Mouse (Mus musculus): Measurements from ENCODE around the gene Mef2b. TPM values are rescaled to one million over a fixed set of nuclear protein-coding genes. Genes with fewer than 3 reads are reported as not detected.

Mef2b gene
- polyA plus RNA-seq (2015; fragmentation: Nextera tagmentation; extraction: Ambion mirVana), result 0.11 and 0.29 TPM in 2 replicates

DNA sequence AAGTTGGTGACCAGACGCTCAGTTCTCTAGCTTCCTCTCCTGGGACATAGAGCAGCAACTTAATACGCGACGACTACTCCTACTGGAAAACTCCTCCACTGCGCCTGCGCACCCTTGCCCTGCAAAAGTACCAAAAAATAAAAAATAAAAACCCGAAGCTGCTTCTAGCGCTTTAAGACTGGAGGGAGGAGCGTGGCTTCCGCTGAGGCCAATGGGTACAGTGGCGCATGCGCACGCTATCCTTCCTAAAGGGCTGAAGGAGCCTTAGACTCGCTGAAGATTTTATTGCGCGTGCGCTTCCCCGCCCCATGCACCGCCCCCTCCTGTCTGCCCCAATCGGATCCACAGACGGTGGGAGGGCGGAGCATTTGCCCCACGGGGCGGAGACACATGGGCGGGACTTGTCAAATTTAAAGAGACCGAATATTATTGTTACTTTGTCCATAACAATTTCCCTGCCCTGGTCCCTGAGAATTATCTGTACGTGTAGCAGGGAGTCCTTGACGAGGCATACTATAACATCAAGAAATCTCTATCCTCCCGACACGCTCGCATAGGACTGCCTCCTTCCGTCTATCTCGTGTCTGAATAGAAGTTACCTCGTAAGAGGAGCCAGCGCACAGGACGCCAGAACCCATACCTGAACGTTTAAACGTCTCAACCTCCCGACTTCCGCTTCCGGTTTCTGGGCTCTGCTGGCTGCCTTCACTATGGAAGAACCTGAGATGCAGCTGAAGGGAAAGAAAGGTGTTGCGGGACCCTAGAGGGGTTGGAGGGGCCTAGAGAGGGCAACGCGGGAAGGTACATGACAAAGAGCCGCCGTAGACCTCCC is at the start of gene Mef2b, which contains the start of the genes Rfxank and Borcs8:
Gene Mef2b, plus strand, starts transcription at position 686 of the 832 bp plus-strand sequence.
Gene Rfxank, minus strand, starts transcription at position 129 of the 832 bp plus-strand sequence.
Gene Borcs8, plus strand, starts transcription at position 474 of the 832 bp plus-strand sequence.
- Histone ChIP-seq H3K27ac (ENCODE audit: low read length) (peak within 1 kb of the TSS; percentile 89), H3K9me3 (ENCODE audit: low read length) (no peaks in the 10 kb centered on the region), H3K4me3 (ENCODE audit: low read depth, low read length) (peak within 1 kb of the TSS; percentile 67), H3K36me3 (ENCODE audit: insufficient read depth, low read length) (peaks cover 4% of the 10 kb centered on the region; the same call in 1 of the 2 replicates), H3K9ac (replicated peaks; ENCODE audit: low read depth) (peak within 1 kb of the TSS; percentile 65), H3K4me2 (replicated peaks; ENCODE audit: low read depth, low read length) (peak within 1 kb of the TSS; percentile 64), H3K4me1 (ENCODE audit: insufficient read depth, low read depth, low read length) (peaks cover 14% of the 10 kb centered on the region; the same call in 1 of the 2 replicates), H3K27me3 (replicated peaks; ENCODE audit: insufficient read depth, low read length) (no peaks in the 10 kb centered on the region)
- under 1% methylated on average over 46 of the region's 46 CpGs for WGBS
- peak; percentile 100 for DNase-seq (ENCODE audit: low spot score)
- TF ChIP-seq CTCF (IDR thresholded peaks at IDR 0.05), result no peak
- no peak for TF ChIP-seq EP300 (IDR thresholded peaks at IDR 0.05)
- peak; percentile 99 for ATAC-seq

GRCm38 (mm10) chr8:70092786-70093185 is 46.7 kb upstream of the Mef2b start:
- DNase-seq (ENCODE audit: low spot score) (no peak), ATAC-seq (no peak)
- Histone ChIP-seq H3K9ac (replicated peaks; ENCODE audit: low read depth) (no peak overlapping the region), H3K27me3 (replicated peaks; ENCODE audit: insufficient read depth, low read length) (peaks cover 17% of the 10 kb centered on the region), H3K4me1 (ENCODE audit: insufficient read depth, low read depth, low read length) (no peaks in the 10 kb centered on the region), H3K27ac (ENCODE audit: low read length) (no peak overlapping the region), H3K4me2 (replicated peaks; ENCODE audit: low read depth, low read length) (no peak overlapping the region), H3K9me3 (ENCODE audit: low read length) (no peaks in the 10 kb centered on the region), H3K36me3 (ENCODE audit: insufficient read depth, low read length) (no peaks in the 10 kb centered on the region), H3K4me3 (ENCODE audit: low read depth, low read length) (no peak overlapping the region)
- TF ChIP-seq EP300 (IDR thresholded peaks at IDR 0.05) (no peak), CTCF (IDR thresholded peaks at IDR 0.05) (no peak)
- 51% methylated on average over 8 of the region's 8 CpGs for WGBS

DNA sequence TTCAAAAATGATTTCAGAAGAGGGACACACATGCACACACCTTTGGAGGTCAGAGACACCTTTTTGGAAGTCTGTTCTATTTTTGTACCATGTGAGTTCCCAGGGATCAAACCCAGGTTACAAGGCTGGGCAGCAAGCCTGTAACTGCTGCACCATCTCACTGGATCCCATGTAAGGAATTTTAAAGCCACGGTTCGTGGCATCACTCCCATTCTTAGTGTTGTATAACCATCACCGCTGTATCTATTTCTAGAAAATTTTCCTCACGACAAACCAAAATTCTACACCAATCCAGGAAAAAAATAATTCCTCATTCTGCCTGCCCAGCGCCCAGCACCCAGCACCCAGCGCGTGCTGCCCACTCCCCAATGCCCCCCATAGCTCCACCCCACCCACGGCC is 40.2 kb upstream of the Mef2b start:
- H3K27me3 ChIP-seq (replicated peaks; ENCODE audit: insufficient read depth, low read length), result no peaks in the 10 kb centered on the region

DNA sequence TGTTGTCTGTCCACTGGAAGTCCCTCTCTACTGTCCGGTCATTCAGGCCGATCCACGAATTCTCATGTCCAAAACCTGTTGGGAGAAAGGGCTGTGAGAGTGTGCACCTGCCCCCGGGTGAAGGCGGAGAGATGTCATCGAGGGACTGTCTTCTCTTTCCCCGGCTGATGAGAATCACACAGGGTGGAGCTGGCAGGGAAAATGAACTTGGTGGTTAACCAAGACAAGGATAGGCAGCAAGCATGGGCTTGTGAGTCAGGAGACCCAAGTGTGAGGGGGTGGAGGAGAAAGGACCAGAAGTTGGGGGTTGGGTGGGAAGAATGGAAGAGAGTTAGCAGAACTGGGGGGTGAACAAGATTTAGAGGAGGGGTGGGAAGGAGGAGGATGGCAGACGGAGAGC is 39.3 kb upstream of the Mef2b start:
- DNase-seq (ENCODE audit: low spot score), result no peak
- ATAC-seq, result no peak
- H3K9ac ChIP-seq (replicated peaks; ENCODE audit: low read depth), result no peak overlapping the region
- H3K27ac ChIP-seq (ENCODE audit: low read length), result no peak overlapping the region
- no peaks in the 10 kb centered on the region for H3K27me3 ChIP-seq (replicated peaks; ENCODE audit: insufficient read depth, low read length)
- H3K4me1 ChIP-seq (ENCODE audit: insufficient read depth, low read depth, low read length), result no peaks in the 10 kb centered on the region
- H3K4me2 ChIP-seq (replicated peaks; ENCODE audit: low read depth, low read length), result no peak overlapping the region
- H3K4me3 ChIP-seq (ENCODE audit: low read depth, low read length), result no peak overlapping the region
- no peaks in the 10 kb centered on the region for H3K36me3 ChIP-seq (ENCODE audit: insufficient read depth, low read length)
- no peaks in the 10 kb centered on the region for H3K9me3 ChIP-seq (ENCODE audit: low read length)
- TF ChIP-seq EP300 (IDR thresholded peaks at IDR 0.05), result no peak
- no peak for TF ChIP-seq CTCF (IDR thresholded peaks at IDR 0.05)
- WGBS, result 76% methylated on average over 8 of the region's 8 CpGs

More for the DNA sequence above, 40.2 kb upstream of the Mef2b start:
- H3K4me1 ChIP-seq (ENCODE audit: insufficient read depth, low read depth, low read length), result no peaks in the 10 kb centered on the region
- H3K36me3 ChIP-seq (ENCODE audit: insufficient read depth, low read length), result no peaks in the 10 kb centered on the region
- H3K4me2 ChIP-seq (replicated peaks; ENCODE audit: low read depth, low read length), result no peak overlapping the region
- H3K4me3 ChIP-seq (ENCODE audit: low read depth, low read length), result no peak overlapping the region
- ATAC-seq, result no peak
- DNase-seq (ENCODE audit: low spot score), result no peak
- no peaks in the 10 kb centered on the region for H3K9me3 ChIP-seq (ENCODE audit: low read length)
- no peak for TF ChIP-seq EP300 (IDR thresholded peaks at IDR 0.05)
- TF ChIP-seq CTCF (IDR thresholded peaks at IDR 0.05), result no peak
- H3K27ac ChIP-seq (ENCODE audit: low read length), result no peak overlapping the region
- WGBS, result 62% methylated on average over 8 of the region's 8 CpGs
- H3K9ac ChIP-seq (replicated peaks; ENCODE audit: low read depth), result no peak overlapping the region

GRCm38 (mm10) chr8:70104506-70104905 is 35.0 kb upstream of the Mef2b start:
- no peak overlapping the region for H3K4me3 ChIP-seq (ENCODE audit: low read depth, low read length)
- ATAC-seq (peak; percentile 61), DNase-seq (ENCODE audit: low spot score) (peak; percentile 36)
- H3K9me3 ChIP-seq (ENCODE audit: low read length), result no peaks in the 10 kb centered on the region
- H3K27ac ChIP-seq (ENCODE audit: low read length), result no peak overlapping the region
- H3K36me3 ChIP-seq (ENCODE audit: insufficient read depth, low read length), result no peaks in the 10 kb centered on the region
- no peaks in the 10 kb centered on the region for H3K4me1 ChIP-seq (ENCODE audit: insufficient read depth, low read depth, low read length)
- H3K27me3 ChIP-seq (replicated peaks; ENCODE audit: insufficient read depth, low read length), result no peaks in the 10 kb centered on the region
- H3K9ac ChIP-seq (replicated peaks; ENCODE audit: low read depth), result no peak overlapping the region
- 16% methylated on average over 6 of the region's 6 CpGs for WGBS
- H3K4me2 ChIP-seq (replicated peaks; ENCODE audit: low read depth, low read length), result no peak overlapping the region
- TF ChIP-seq CTCF (IDR thresholded peaks at IDR 0.05) (peak; percentile 73), EP300 (IDR thresholded peaks at IDR 0.05) (no peak)

DNA sequence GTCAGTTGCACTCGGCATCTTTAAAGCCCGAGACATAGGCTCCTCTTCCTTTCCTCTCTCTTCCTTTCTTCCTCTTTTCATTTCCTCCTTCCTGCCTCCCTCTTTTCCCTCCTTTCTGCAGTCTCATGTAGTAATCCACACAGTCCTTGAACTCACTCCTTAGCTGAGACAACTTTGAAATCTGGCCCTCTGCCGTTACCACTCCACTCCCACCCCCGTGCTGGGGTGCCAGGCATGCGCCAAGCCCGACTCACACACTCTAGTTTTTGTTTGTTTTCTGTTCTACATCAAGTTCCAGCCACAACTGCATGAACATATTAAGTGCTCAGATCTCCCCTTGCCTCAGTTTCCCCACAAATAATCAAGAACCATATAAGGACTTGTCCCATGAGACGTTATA is 34.6 kb upstream of the Mef2b start:
- DNase-seq (ENCODE audit: low spot score) (no peak), ATAC-seq (no peak)
- Histone ChIP-seq H3K36me3 (ENCODE audit: insufficient read depth, low read length) (no peaks in the 10 kb centered on the region), H3K27ac (ENCODE audit: low read length) (no peak overlapping the region), H3K4me2 (replicated peaks; ENCODE audit: low read depth, low read length) (no peak overlapping the region), H3K27me3 (replicated peaks; ENCODE audit: insufficient read depth, low read length) (no peaks in the 10 kb centered on the region), H3K4me3 (ENCODE audit: low read depth, low read length) (no peak overlapping the region), H3K4me1 (ENCODE audit: insufficient read depth, low read depth, low read length) (no peaks in the 10 kb centered on the region), H3K9ac (replicated peaks; ENCODE audit: low read depth) (no peak overlapping the region), H3K9me3 (ENCODE audit: low read length) (no peaks in the 10 kb centered on the region)
- TF ChIP-seq CTCF (IDR thresholded peaks at IDR 0.05), result no peak
- no peak for TF ChIP-seq EP300 (IDR thresholded peaks at IDR 0.05)
- WGBS, result 62% methylated on average over 7 of the region's 7 CpGs

All from lung, postnatal 0 days (tissue).